Mouse (Mus musculus): ENCODE results near the gene Col27a1.

The Col27a1 gene

DNA sequence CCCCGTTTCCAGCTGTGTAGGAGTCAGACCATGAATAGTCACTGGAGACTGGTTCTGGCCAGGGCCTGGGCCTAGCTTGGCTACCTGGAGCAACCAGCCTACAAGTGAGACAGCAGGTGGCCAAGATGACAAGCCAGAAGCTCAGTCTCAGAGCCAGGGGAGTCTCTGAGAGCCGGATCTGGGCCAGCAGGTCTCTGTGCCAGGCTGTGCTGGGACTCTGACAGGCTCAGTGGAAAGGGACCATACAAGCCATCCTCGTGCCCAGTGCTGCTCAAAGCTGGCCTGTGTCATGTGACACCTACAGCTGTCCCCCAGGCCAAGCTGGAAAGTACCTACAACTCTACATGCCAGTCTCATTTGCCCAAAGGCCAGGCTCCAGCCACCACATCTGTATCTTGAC, 94.5 kb downstream of the Col27a1 start:
- no peak for DNase-seq (ENCODE audit: low read depth, low spot score)

GRCm38 (mm10) chr4:63310247-63310855, 96.5 kb downstream of the Col27a1 start:
- no peak for DNase-seq (ENCODE audit: low read depth, low spot score)

- no peak for DNase-seq (ENCODE audit: low read depth, low spot score)
These were observed 97.6 kb downstream of the Col27a1 start for GRCm38 (mm10) chr4:63311426-63311825.

- DNase-seq (ENCODE audit: low read depth, low spot score), result no peak
These were observed 100.3 kb downstream of the Col27a1 start for GRCm38 (mm10) chr4:63314063-63314462.

DNA sequence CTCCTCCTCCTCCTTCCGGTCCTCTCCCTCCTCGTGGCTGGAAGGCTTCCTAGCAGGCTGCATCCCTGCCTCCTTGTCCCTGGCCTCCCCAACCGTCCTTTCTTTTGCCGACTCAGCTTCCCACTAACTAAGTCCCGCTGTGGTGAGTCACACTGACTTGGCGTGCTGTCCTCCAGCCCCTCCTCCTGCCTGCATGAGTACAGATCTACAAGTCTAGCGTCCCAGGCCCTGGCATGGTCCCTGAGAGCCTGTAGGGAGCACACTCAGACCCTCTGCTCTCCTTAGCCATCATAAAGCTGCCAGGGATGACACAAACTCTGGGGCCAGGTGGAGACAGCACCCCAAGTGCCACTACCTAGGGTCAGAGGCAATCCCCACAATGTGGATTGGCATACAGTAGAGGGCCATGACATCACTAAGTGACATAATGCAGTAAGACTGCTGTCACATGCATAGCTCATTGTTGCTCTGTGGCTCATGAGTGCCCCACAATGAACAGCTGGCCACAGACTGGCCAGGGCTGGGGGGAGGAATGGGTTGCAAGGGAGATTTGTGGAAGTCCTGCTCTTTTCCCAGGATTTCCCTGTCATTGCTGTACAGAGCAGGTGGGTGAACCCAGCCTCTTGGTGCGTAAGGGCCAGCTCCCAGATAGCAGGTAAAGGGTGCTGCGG, 102.4 kb downstream of the Col27a1 start:
- peak; percentile 3 for DNase-seq (ENCODE audit: low read depth, low spot score)

GRCm38 (mm10) chr4:63319566-63319965, 105.8 kb downstream of the Col27a1 start:
- DNase-seq (ENCODE audit: low read depth, low spot score), result peak; percentile 30

GRCm38 (mm10) chr4:63323275-63323815, 109.5 kb downstream of the Col27a1 start:
- no peak for DNase-seq (ENCODE audit: low read depth, low spot score)

- DNase-seq (ENCODE audit: low read depth, low spot score), result no peak
These were observed 119.6 kb downstream of the Col27a1 start for GRCm38 (mm10) chr4:63333403-63333802.

DNA sequence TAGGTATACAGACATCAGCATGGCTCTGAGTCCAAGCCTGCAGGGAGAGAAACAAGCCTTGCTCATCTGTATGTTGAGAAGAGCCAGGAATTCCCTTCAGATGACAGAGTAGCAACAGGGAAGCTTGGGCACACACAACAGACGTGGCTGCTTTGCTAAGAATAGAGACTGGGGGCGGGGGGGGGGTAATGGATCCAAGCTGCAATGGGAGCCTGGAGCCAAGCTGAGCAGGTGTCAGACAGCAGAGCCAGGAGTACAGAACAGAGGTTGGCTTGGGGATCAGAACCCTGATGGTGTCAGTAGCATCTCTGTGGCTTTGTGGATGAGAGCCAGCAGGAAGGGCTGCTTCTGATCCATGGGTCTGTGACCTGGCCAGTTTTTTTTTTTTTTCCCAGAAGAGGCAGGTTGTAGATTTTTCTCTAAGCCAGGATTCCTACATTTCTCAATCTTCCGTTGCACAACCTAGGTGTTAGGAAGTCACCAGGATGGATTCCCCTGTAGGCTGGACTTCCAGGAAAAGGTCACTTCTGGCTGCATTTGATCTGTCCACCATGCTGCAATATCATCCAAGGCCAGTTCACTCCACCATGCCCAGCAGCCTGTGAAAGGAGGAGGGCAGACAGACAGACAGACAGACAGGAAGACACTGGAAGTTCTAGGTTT, 124.7 kb downstream of the Col27a1 start:
- no peak for DNase-seq (ENCODE audit: low read depth, low spot score)

GRCm38 (mm10) chr4:63342491-63342890, 128.7 kb downstream of the Col27a1 start:
- DNase-seq (ENCODE audit: low read depth, low spot score), result peak; percentile 60

DNA sequence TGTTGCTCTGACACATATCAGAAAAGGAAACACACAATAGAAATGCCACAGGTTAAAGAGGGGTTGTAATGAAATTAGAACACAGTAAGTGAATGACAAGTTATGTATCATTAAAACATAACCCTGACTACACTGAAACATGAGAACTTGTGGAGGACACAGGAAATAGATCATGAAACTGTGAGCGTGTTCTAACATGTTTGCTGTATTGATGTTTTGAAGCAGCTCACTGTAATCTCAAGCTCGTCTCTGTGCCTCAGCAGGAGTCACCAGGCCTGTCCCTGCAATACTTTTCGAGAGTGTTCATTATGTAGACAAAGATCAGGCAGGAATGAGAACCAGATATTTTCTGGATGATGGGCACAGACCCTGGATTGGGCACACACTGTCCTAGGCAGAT, 129.8 kb downstream of the Col27a1 start:
- no peak for DNase-seq (ENCODE audit: low read depth, low spot score)

DNA sequence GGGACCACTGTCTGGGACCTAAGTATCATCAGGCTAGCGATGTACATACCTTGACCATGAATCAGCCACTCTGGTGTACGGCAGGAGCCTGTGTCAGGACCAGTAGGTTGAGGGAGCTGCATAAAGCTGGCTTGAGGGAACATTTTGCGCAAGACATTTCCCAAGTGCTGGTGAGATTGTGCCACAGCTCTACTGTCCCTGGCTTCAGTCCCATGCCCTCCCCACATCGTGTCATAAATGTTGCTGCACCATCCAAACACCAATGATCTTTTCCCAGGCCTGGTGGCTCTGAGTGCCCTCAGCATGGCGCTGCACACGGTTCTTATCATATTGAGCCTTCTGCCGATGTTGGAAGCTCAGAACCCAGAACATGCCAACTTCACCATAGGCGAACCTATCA, 130.5 kb downstream of the Col27a1 start, which contains the start of gene Orm1:
Gene Orm1 (plus strand): TSS at position 266 of the 400 bp plus-strand sequence.
- DNase-seq (ENCODE audit: low read depth, low spot score), result no peak

DNA sequence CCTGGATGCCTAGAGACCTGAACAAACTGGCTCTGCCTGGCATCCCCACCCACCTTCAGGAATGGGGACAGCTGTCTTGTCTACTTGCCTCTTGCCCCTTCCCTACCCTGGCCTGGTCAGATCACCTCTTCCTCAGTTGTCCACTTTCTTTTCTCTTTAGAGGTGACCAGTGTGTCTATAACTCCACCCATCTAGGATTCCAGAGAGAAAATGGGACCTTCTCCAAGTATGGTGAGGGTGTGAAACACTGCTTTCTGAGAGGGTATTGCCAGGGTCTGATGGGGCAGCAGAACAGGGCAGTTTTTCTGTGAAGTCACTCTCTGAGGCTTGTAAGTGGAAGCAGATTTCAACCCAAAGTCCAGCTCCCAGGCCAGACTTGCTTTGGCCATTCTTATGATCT, 131.5 kb downstream of the Col27a1 start:
- no peak for DNase-seq (ENCODE audit: low read depth, low spot score)

DNA sequence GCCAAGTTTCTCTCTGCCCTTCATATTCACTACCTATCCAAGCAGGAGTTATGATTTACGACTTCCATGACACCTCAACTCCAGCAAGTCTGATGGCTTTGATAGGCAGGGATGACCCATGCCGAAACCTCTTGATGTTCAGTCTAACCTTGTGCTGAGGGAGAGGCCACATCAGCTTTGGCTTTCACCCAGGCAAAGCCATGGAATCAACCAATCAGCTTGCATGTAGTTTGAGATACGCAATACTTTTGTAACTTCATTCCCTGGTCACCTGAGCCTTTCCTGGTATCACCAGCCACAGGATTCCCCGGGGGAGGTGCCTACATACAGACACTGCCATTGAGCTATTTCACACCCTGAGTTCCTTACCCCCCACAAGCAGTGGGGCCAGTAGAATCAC, 132.9 kb downstream of the Col27a1 start:
- no peak for DNase-seq (ENCODE audit: low read depth, low spot score)

DNA sequence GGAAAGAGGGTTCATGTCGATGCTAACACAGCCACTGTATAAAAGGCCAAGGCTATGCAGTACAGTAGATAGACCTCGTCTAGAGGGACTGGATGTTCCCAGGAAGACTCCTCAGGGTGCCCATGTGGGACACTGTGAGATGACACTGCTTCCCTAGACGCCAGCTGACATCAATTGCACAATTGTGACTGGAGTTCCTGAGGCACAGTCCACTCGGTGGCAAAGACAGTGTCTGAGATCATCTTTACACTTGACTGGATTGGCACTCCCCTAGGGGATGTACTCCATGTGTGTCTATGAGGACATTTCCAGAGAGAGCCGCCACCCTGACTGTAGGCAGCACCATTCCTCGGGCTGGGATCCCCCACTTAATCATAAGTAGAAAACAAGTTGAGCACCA, 134.7 kb downstream of the Col27a1 start:
- no peak for DNase-seq (ENCODE audit: low read depth, low spot score)

- no peak for DNase-seq (ENCODE audit: low read depth, low spot score)
These were observed 142.3 kb downstream of the Col27a1 start, which contains the start of gene Orm3 for GRCm38 (mm10) chr4:63355877-63356665. Gene Orm3 (plus strand): TSS chr4:63356162.

DNA sequence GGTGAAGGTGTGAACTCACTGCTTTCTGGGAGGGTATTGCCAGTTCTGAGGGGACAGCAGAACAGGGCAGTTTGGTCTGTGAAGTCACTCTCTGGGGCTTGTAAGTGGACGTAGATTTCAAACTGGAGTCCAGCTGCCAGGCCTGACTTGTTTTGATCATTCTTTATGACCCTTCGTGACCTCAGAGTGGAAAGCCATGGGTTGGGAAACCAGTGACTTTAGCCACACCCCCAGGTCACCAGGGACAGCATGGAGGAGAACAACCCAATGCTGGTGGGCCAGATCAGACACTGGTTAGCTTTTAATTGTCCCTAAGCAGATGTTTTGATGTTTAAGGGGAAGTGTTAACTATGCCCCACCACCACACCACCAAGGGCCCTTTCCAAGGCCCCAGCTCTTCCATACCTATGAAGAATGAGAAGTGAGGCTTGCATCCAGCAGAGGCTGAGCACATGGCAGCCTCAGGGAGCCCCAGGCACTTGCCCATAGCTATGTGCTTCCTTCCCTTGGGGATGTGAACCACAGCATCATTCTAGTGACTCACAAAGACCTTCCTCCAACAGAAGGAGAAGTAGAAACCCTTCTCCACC, 143.3 kb downstream of the Col27a1 start:
- no peak for DNase-seq (ENCODE audit: low read depth, low spot score)

GRCm38 (mm10) chr4:63359861-63360260, 146.1 kb downstream of the Col27a1 start:
- no peak for DNase-seq (ENCODE audit: low read depth, low spot score)

GRCm38 (mm10) chr4:63362150-63362549, 148.3 kb downstream of the Col27a1 start, which contains the start of gene Orm2:
Gene Orm2 (plus strand): TSS chr4:63362449.
- DNase-seq (ENCODE audit: low read depth, low spot score), result no peak

- peak; percentile 50 for DNase-seq (ENCODE audit: low read depth, low spot score)
These were observed 154.8 kb downstream of the Col27a1 start for GRCm38 (mm10) chr4:63368577-63368976.

DNA sequence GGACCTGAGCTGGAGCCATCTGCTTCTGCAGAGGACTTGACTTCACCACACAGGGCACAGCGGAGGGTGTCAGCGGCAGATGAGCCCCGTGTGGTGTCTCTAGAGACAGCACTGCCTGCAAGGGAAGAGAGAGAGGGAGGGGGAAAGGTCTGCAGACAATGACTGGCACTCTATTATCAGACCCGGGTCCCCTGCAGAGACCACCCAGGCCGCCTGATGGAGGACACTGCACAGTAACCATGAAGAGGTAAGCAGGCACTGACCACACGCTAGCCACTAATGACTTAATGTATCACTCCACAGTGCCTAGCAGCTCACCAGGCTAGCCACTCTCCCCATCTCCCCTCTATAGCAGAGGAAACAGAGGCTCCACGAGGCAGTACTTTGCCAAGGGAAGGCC, 157.1 kb downstream of the Col27a1 start:
- DNase-seq (ENCODE audit: low read depth, low spot score), result no peak

All from R1 (cell line).